Mouse (Mus musculus) bone marrow, adult 2 months (tissue): Measurements from ENCODE around the gene Rsf1.

Source experiments
- CTCF ChIP-seq: fragments of 200-500 bp; IDR thresholded peaks from 2 replicates; pipeline ENCODE4 v1.5.1; 2011; ENCODE audit warnings: low read length, control low read depth; ENCODE audit not compliant: control insufficient read depth, insufficient read depth
- POLR2A ChIP-seq: fragments of 200-500 bp; IDR thresholded peaks from 2 replicates; pipeline ENCODE4 v1.6.1; 2011; ENCODE audit warnings: low read depth, mild to moderate bottlenecking, control low read depth, low read length, borderline replicate concordance; ENCODE audit not compliant: control insufficient read depth

- no peak for TF ChIP-seq CTCF
- no peak for TF ChIP-seq POLR2A
Measured at GRCm38 (mm10) chr7:97546462-97546861, 33.2 kb upstream of the Rsf1 start.
